Mouse (Mus musculus) myocyte (in vitro differentiated cells): ENCODE results near the gene Glrb. TPM values are rescaled to one million over a fixed set of nuclear protein-coding genes. Genes with fewer than 3 reads are reported as not detected.

Experiments used
- H3K27me3 ChIP-seq: one replicate; pipeline ENCODE4 v1.6.1; 2011; ENCODE audit not compliant: control insufficient read depth, insufficient read depth, insufficient read length
- H3K36me3 ChIP-seq: one replicate; pipeline ENCODE4 v1.6.1; 2011; ENCODE audit not compliant: control insufficient read depth, insufficient read depth
- H3K4me2 ChIP-seq: one replicate; pipeline ENCODE4 v1.6.1; 2011; ENCODE audit warnings: low read depth, control low read depth
- H3K4me3 ChIP-seq: one replicate; pipeline ENCODE4 v1.5.1; 2011; ENCODE audit warnings: mild to moderate bottlenecking, control low read depth, moderate library complexity
- H3K79me2 ChIP-seq: one replicate; pipeline ENCODE4 v1.6.1; 2011; ENCODE audit not compliant: control insufficient read depth, insufficient read depth
- H3ac ChIP-seq: one replicate; pipeline ENCODE4 v1.6.1; 2011; ENCODE audit not compliant: control insufficient read depth, insufficient read length
- CEBPB ChIP-seq: IDR thresholded peaks from 2 replicates; pipeline ENCODE4 v1.6.1; 2011; ENCODE audit warnings: mild to moderate bottlenecking, moderate library complexity; ENCODE audit not compliant: poor library complexity, insufficient read depth, severe bottlenecking
- E2F4 ChIP-seq: IDR thresholded peaks from one replicate; pipeline ENCODE4 v1.6.1; 2011; ENCODE audit warnings: mild to moderate bottlenecking, control low read depth, moderate library complexity; ENCODE audit not compliant: insufficient read depth
- MAX ChIP-seq: IDR thresholded peaks from one replicate; pipeline ENCODE4 v1.6.1; 2011; ENCODE audit warnings: low read depth, mild to moderate bottlenecking, control low read depth
- MYOD1 ChIP-seq, 3 experiments: IDR thresholded peaks; one replicate each; pipeline ENCODE4 v1.6.1; 2011; ENCODE audit warnings: control low read depth in 2 of 3, low read depth in 2 of 3, mild to moderate bottlenecking in 2 of 3, moderate library complexity in 1 of 3; ENCODE audit not compliant: insufficient read length in 2 of 3, control insufficient read depth in 1 of 3
- MYOG ChIP-seq, 3 experiments: IDR thresholded peaks; one replicate each; pipeline ENCODE4 v1.6.1; 2011; ENCODE audit warnings: control low read depth in 2 of 3, low read depth in 2 of 3, mild to moderate bottlenecking in 2 of 3; ENCODE audit not compliant: insufficient read length in 2 of 3, control insufficient read depth in 1 of 3, insufficient read depth in 1 of 3
- POLR2A ChIP-seq: IDR thresholded peaks from one replicate; pipeline ENCODE4 v1.6.1; 2011; ENCODE audit warnings: low read depth, mild to moderate bottlenecking, control low read depth, moderate library complexity; ENCODE audit not compliant: insufficient read length
- POLR2AphosphoS2 ChIP-seq: IDR thresholded peaks from one replicate; pipeline ENCODE4 v1.6.1; 2011; ENCODE audit warnings: low read depth, control low read depth; ENCODE audit not compliant: insufficient read length
- REST ChIP-seq: IDR thresholded peaks from one replicate; pipeline ENCODE4 v1.6.1; 2011; ENCODE audit warnings: mild to moderate bottlenecking, control low read depth, moderate library complexity; ENCODE audit not compliant: insufficient read depth, insufficient read length
- SRF ChIP-seq: IDR thresholded peaks from one replicate; pipeline ENCODE4 v1.6.1; 2011; ENCODE audit warnings: low read depth; ENCODE audit not compliant: control insufficient read depth, insufficient read length
- TCF12 ChIP-seq: IDR thresholded peaks from one replicate; pipeline ENCODE4 v1.6.1; 2011; ENCODE audit warnings: mild to moderate bottlenecking, control low read depth; ENCODE audit not compliant: poor library complexity, insufficient read depth, severe bottlenecking
- TCF3 ChIP-seq: IDR thresholded peaks from one replicate; pipeline ENCODE4 v1.6.1; 2011; ENCODE audit warnings: low read depth, control low read depth; ENCODE audit not compliant: insufficient read length
- USF1 ChIP-seq: IDR thresholded peaks from one replicate; pipeline ENCODE4 v1.6.1; 2011; ENCODE audit warnings: low read depth, mild to moderate bottlenecking, control low read depth, moderate library complexity
- polyA plus RNA-seq: library from polyadenylated mRNA; unstranded; fragments of >200 nt; fragmentation: generic; extraction: Trizol; gene quantifications from one replicate; pipeline ENCODE4 v1.2.1, GENCODE M21; 2012; ENCODE audit warnings: missing spikeins

The Glrb gene
- polyA plus RNA-seq, 1 experiment = 3.4 TPM

- no peak for TF ChIP-seq MAX
- no peak for TF ChIP-seq SRF
- no peak for TF ChIP-seq MYOD1 (IDR thresholded peaks at IDR 0.05; ENCODE audit: control insufficient read depth in 1 of 3, insufficient read length in 2 of 3, low read depth in 2 of 3)
- TF ChIP-seq POLR2A = no peak
- TF ChIP-seq POLR2AphosphoS2 = no peak
- TF ChIP-seq MYOG (IDR thresholded peaks at IDR 0.05; ENCODE audit: control insufficient read depth in 1 of 3, insufficient read depth in 1 of 3, insufficient read length in 2 of 3, low read depth in 2 of 3) = no peak
- no peak for TF ChIP-seq TCF12
- TF ChIP-seq E2F4 = no peak
- TF ChIP-seq REST = no peak
- no peak for TF ChIP-seq USF1
- no peak for TF ChIP-seq CEBPB
- no peak for TF ChIP-seq TCF3
- Histone ChIP-seq H3K36me3 (no peaks in the 10 kb centered on the region), H3K4me3 (no peak overlapping the region), H3K4me2 (no peak overlapping the region), H3K79me2 (no peaks in the 10 kb centered on the region), H3K27me3 (peaks cover 23% of the 10 kb centered on the region), H3ac (no peak overlapping the region)
Observed at GRCm38 (mm10) chr3:80797935-80798334, 115.5 kb downstream of the Glrb start.

GRCm38 (mm10) chr3:80796764-80797163, 116.7 kb downstream of the Glrb start:
- no peak for TF ChIP-seq TCF12
- no peak for TF ChIP-seq MYOD1 (IDR thresholded peaks at IDR 0.05; ENCODE audit: control insufficient read depth in 1 of 3, insufficient read length in 2 of 3, low read depth in 2 of 3)
- no peak for TF ChIP-seq MAX
- no peak for TF ChIP-seq TCF3
- TF ChIP-seq E2F4 = no peak
- TF ChIP-seq MYOG (IDR thresholded peaks at IDR 0.05; ENCODE audit: control insufficient read depth in 1 of 3, insufficient read depth in 1 of 3, insufficient read length in 2 of 3, low read depth in 2 of 3) = no peak
- TF ChIP-seq POLR2A = no peak
- Histone ChIP-seq H3K4me3 (no peak overlapping the region), H3ac (no peak overlapping the region), H3K36me3 (no peaks in the 10 kb centered on the region), H3K27me3 (peaks cover 16% of the 10 kb centered on the region), H3K4me2 (no peak overlapping the region), H3K79me2 (no peaks in the 10 kb centered on the region)

- no peak for TF ChIP-seq MYOG (IDR thresholded peaks at IDR 0.05; ENCODE audit: control insufficient read depth in 1 of 3, insufficient read depth in 1 of 3, insufficient read length in 2 of 3, low read depth in 2 of 3)
- TF ChIP-seq TCF12 = no peak
- no peak for TF ChIP-seq CEBPB
- TF ChIP-seq USF1 = no peak
- no peak for TF ChIP-seq POLR2A
- TF ChIP-seq REST = no peak
- TF ChIP-seq SRF = no peak
- no peak for TF ChIP-seq TCF3
- no peak for TF ChIP-seq MYOD1 (IDR thresholded peaks at IDR 0.05; ENCODE audit: control insufficient read depth in 1 of 3, insufficient read length in 2 of 3, low read depth in 2 of 3)
- no peak for TF ChIP-seq POLR2AphosphoS2
- no peak overlapping the region for H3K4me3 ChIP-seq
- no peak overlapping the region for H3ac ChIP-seq
- no peaks in the 10 kb centered on the region for H3K36me3 ChIP-seq
- H3K4me2 ChIP-seq = no peak overlapping the region
- H3K79me2 ChIP-seq = no peaks in the 10 kb centered on the region
- H3K27me3 ChIP-seq = peaks cover 3% of the 10 kb centered on the region
Observed at GRCm38 (mm10) chr3:80795284-80795683, 118.2 kb downstream of the Glrb start.

Other genes starting within 250 kb of the Glrb start
- gene Gria2, start 110.8 kb downstream of the Glrb start, polyA plus RNA-seq = not detected
- gene Pdgfc, start 122.8 kb upstream of the Glrb start, polyA plus RNA-seq = 23.9 TPM